Mouse (Mus musculus): ENCODE results near the gene Batf3.
A peak's percentile ranks its signal among the peaks of the same experiment; 100 is the strongest.
"Not testable (repeated sequence)": the region's sequence is repeated elsewhere in the genome, so short reads cannot be mapped to it uniquely, and the experiment has no call there.

Gene Batf3

DNA sequence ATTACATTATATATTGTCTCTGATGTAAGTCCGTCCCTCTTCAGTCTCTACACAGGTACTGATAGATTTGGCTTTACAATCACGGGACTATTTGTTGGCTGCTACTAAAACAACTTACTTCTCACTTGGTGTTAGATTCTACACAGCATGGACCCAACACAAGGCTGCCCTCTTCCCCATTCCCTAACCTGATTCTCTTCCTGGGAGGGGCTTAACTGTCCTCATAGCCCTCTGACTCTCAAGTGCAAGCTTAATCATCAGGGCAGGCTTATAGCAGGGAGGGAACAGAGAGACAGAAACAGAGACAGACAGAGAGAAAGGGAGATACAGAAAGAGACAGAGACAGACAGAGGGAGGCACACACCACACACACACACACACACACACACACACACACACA, 34.0 kb downstream of the Batf3 start:
- DNase-seq (ENCODE audit: low spot score in 2 of 2), result no peak

DNA sequence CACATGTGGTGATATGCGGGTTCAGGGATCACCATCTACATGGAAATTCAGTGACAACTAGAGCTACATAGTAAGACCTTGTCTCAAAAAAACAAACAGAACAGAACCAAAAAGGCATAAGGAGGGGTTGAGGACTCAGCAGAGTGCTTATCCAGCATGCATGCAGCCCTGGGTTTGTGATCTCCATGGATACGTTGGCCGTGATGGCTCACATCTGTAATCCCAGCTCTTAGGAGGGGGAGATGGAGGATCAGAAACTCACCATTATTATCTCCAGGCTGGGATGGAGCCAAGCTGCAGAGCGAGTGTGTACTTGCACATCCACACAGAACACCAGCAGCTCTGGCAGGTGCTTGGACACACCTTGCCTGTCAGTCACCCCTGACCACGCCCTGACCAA, 34.6 kb downstream of the Batf3 start:
- DNase-seq (ENCODE audit: low spot score in 2 of 2), result no peak

DNA sequence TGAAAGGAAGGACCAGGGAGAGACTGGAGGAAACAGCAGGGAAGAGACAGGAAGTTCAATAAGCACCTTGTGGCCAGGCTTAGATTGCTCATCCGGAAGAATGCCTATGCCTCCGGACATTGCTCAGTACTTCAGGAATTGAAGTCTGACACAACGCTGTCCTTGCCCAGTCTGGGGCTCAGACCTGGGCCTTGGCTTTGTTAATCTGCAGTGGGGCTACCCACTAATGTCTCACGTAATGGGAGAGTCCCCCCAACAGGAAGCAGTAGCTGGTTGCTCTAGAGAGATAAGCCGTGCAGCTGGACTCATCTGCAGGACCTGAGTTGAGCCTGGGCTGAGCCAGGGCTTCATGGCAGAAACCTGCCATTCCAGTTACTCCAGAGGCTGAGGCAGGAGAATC, 35.3 kb downstream of the Batf3 start:
- no peak for DNase-seq (ENCODE audit: low spot score in 2 of 2)

DNA sequence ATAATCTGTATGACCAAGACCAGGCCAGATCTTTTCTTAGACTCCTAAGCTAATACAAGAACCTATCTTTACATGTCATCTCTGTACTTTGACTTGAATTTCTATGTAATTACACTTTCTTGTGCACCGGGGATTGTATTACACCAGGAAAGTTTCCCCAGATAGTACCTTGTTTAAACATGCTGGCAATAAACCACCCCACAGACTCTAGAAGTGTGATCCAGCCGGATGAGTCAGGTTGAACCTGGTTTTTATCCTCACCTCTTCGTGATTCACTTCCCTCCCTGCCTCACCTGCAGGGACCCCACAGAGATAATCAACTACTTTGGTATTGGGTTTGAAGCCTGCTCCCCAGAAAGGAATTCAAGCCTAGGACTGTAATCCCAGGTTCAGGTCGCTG, 37.8 kb downstream of the Batf3 start:
- no peak for DNase-seq (ENCODE audit: low spot score in 2 of 2)

DNA sequence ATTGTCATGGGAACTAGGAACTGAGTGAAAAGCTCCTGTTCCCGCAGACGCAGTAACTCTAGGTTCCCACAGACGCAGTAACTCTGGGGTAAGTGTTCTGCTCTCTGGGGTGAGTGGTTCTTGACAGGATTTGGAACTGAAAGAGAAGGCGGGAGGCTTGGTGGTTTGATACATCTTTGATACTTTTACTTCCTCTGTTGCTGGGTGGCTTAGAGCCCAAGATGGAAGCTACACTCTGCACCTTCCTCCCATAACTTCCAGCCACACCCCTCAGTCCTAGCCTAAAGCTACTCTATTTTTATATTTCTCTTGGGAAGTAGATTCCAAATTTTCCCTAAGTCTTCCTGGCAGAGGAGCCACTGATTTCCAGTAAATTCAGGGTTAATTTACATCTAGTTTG, 40.8 kb downstream of the Batf3 start:
- DNase-seq (ENCODE audit: low spot score in 2 of 2), result no peak

DNA sequence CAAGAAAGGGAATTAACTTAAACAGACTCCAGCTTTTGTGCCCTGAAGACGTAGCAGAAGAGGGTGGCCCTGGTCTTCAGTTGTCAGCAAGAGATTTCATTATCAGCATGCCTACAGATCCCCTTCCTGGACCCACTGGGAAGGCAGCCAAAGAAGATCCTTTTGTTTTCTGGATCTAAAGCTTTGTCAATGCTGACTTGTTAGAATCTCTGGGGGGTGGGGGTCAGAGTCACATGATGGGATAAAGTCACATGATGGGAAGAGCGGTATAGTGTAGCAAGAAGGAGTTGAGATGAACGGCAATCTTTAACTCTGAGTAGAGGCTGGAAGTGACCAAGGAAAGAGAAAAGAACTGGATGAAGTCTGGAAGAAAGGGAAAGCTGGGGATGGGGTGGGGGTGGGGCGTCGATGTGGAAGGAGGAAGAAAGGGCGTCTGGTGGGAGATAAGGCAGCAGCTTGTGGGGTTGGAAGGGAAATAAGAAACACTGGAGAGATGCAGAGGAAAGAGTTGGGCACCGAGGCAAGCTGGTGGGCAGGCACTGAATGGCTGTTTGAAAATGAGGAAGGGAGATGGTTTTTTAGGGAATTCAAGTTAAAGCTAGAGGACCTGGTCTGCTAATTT, 41.3 kb downstream of the Batf3 start:
- DNase-seq (ENCODE audit: low spot score in 2 of 2), result no peak

DNA sequence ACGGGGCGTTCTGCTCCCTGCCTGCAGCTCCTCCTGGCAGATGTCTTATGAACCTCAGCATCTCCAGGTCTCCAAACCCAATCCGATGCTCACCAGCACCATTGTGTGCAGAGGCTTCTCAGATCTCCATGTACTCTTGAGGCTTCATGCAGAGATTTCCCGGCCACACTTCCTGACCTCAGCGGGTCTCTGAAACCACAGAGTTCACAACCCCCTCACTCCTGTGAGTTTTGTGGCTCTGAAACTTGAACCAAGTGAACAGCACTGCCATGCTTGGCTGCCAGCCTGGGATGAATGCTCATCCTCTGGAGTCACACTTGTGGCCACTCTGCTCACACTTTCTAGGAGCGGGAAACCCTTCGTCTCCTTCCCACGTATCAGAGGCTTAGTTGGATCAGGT, 43.3 kb downstream of the Batf3 start:
- DNase-seq (ENCODE audit: low spot score in 2 of 2), result no peak

DNA sequence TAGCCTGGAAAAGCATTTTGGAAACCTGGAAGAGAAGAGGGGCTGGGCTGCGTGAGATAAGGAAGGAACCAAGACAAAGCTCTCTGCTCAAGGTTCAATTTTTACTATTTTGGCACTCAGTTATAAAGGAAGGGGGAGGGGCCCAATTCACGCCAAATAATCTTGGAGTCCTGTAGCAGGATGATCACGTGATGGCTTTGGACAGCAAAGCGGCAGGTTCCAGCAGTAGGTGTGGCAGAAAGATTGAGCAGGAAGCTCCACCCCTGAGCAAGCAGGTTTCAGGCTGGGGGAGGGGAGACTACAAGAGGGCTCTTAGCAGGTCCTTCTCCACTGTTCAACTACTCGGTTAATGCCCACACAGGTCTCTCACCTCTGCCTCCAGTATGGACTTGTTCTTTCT, 51.8 kb downstream of the Batf3 start:
- not testable (repeated sequence) for DNase-seq (ENCODE audit: low spot score in 2 of 2)

DNA sequence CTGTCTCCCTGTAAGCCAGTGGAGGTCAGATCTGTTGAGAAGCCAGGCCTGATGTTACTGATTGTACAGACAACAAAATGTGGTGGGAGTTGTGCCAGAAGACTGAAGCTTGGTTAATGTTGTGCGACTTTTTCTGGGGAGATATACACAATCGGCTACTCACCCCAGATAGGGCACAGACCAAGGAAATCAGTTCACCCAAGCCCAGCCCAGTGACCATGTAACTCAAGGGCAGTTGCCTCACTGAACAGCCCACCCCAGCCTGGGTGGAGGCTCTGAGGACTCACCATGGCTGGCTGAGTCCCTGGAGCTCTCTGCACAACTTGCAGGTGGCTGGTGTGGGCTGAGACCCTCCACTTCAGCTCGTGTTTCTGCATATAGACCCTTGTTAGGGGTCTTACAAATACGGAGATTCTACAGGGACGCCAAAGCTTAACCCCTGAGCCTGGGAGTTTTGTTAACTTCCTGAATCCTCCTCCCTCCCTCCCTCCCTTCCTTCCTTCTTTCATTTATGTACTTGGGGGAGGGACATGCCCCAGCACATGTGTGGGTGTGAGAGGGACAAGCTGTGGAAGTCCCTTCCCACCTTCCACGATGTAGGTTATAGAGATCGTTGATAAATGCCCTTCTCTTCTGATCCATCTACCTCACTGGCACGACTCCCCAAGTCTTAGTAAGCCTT, 53.4 kb downstream of the Batf3 start:
- no peak for DNase-seq (ENCODE audit: low spot score in 2 of 2)

DNA sequence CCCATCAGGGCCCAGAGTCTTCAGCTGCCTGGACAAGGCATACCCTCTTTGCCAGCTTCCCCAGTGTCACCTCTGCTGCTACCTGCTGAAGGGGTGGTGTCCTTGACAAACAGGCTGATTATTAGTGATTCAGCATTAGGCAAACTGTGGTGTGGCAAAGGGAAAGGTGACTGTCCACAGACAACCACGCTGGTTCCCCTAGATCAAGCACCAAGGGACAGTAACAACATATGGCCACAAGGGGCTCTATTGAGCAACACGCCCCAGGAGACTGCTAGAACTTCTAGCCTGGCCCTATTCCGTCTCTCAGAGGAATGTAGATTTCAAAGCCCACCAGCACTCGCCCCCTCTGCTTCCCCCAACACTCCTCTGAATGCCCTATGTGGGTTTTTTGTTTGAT, 55.4 kb downstream of the Batf3 start:
- DNase-seq (ENCODE audit: low spot score in 2 of 2), result peak in 1 of 2 experiments; percentile 28

DNA sequence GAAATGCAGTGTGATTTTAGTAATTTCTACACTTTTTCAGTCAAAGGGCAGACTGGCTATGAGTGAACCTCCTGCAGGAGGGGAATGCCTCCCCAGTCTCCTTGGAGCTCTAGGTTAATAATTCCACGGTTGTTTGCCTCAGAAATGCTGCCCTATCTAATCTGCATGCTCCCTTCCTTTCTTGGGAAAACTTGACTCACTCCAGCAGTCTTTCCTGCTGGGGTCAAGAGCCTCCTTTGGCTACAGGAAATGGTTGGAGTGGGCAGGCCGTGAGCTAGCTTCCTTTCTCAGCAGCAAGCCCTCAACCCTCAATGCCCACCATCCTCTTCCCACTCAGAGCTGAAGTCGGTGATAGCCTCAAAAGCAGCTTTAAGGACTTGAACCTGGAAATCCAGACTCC, 56.7 kb downstream of the Batf3 start:
- DNase-seq (ENCODE audit: low spot score in 2 of 2), result no peak
